Mouse (Mus musculus) thymus, postnatal 25 days (tissue): Measurements from ENCODE around the gene L3mbtl1.
A peak's percentile ranks its signal among the peaks of the same experiment; 100 is the strongest.
"Not testable (repeated sequence)": the region's sequence is repeated elsewhere in the genome, so short reads cannot be mapped to it uniquely, and the experiment has no call there.

Experiments used
- DNase-seq: peaks from one replicate; pipeline ENCODE4 v3.0.0; 2022

The L3mbtl1 gene

DNA sequence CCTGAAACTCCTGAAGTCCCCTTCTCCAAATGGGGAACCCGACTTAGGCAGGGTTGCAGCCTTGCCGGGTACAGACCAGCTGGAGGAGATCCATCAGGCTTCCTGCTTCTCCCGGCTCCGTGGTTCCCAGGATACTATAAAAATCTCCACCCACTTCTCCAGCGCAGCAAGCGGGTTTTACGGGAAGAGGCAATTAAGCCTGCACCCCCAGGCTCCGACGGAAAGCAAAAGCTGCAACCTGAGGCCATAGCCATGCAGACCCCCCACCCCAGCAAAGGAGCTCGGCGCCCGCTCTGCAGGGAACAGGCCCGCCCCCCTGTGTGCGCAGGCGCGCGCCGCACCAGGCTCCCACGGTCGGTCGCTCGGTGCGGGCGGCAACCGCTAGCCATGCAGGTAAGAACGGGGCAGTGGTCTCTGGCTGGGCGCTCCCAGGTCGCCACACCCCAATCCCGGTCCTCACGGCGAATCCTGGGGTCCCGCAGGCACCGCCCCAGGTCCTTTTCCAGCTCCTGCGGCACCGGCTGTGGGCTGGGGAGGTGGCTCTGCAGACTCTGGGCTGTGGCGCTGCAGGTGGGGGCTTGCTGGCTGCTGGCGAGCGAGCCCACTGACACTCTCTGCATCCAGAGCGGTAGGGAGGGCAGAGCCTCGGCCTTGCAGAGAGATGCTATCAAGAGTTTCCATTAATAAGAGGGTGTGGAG, at the start of gene L3mbtl1:
Gene L3mbtl1, plus strand, starts transcription at position 325 of the 699 bp plus-strand sequence.
- DNase-seq = no peak

DNA sequence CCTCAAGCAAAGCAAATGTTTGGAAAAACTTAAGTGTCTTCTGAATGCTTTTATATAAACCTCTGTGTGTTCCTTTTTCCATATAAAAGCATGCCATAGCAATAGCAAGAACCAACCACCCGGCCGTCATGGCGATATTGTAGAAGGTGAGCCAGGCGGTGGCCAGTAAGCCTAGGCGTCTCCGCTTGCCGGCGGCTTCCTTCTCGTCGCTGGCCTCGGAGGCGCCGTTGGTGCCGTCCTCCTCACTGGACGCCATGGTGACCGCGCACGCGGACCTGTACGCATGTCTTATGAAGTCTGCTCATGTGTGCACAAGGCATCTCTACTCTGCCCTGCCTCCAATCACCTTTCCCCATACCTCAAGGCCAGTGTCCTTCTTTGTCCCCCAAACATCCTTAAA, 44.0 kb upstream of the L3mbtl1 start:
- not testable (repeated sequence) for DNase-seq

- DNase-seq = no peak
These were observed 43.2 kb upstream of the L3mbtl1 start for GRCm38 (mm10) chr2:162899880-162900589.

DNA sequence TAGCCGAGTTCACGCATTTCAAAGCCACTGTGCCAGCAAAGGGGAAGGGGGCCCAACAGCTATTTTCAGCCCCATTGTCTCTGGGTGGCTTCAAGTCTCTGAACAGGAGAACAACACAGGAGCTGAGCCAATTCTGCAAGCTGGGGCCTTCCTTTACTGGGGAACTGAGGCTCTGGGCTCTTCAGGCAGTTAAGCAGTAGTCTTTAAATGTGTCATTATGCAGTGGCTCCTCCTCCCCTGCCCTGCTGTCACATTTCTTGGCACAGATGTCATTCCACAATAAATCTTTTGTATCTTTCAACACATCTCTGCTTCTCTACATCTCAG, 42.7 kb upstream of the L3mbtl1 start:
- DNase-seq = no peak

- no peak for DNase-seq
These were observed 37.4 kb upstream of the L3mbtl1 start for GRCm38 (mm10) chr2:162905902-162906301.

DNA sequence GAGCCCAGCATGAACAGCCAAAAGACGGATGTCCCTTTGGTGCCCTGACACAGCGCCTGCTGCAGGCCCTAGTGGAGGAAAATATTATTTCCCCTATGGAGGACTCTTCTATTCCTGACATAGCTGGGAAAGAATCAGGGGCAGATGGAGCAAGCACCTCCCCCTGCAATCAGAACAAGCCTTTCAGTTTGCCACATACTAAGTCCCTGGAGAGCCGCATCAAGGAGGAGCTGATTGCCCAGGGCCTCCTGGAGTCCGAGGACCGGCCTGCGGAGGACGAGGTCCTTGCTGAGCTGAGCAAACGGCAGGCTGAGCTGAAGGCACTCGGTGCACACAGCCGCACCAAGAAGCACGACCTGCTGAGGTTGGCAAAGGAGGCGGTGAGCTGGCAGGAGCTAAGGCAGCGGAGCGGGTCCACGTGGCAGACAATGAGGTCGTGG, 35.2 kb upstream of the L3mbtl1 start:
- no peak for DNase-seq

DNA sequence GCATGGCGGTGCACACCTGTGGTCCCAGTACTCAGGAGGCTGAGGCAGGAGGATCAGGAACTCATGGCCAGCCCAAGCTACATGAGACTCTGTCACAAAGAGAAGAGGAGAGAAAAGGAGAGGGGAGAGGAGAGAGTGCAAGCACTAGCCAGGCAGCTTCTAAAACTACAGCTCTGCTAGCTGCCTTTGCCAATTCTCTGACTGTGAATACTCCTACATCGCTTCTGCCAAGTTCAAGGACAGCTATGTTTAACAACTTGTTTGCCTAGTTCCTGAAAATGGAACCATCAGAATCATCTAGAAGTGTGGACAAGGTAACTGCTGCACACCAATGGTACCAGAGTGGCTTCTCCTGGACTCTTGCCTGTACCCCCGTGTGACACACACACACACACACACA, 29.2 kb upstream of the L3mbtl1 start:
- no peak for DNase-seq

GRCm38 (mm10) chr2:162914519-162914918, 28.8 kb upstream of the L3mbtl1 start:
- no peak for DNase-seq

GRCm38 (mm10) chr2:162919926-162920325, 23.3 kb upstream of the L3mbtl1 start:
- no peak for DNase-seq

GRCm38 (mm10) chr2:162922183-162922582, 21.1 kb upstream of the L3mbtl1 start:
- peak; percentile 57 for DNase-seq

- DNase-seq = no peak
These were observed 20.4 kb upstream of the L3mbtl1 start for GRCm38 (mm10) chr2:162922834-162923233.

DNA sequence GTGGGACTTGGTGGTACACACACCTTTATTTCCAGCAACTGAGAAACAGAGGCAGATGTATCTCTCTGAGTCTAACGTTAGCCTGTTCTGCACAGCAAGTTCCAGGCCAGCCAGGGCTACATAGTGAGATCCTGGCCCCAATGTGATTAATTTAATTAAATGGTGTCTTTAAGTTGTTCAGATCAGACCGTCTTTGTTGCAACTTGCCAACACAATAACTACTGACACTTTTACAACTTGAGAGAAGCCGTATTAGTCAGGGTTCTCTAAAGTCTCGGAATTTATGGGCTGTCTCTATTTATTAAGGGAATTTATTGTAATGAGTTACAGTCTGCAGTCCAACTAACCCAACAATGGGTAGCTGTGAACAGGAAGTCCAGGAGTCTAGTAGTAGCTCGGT, 19.1 kb upstream of the L3mbtl1 start:
- no peak for DNase-seq

- DNase-seq = no peak
These were observed 15.2 kb upstream of the L3mbtl1 start for GRCm38 (mm10) chr2:162927918-162928585.

GRCm38 (mm10) chr2:162929704-162930103, 13.6 kb upstream of the L3mbtl1 start:
- DNase-seq = no peak

GRCm38 (mm10) chr2:162930516-162931122, 12.7 kb upstream of the L3mbtl1 start:
- peak; percentile 42 for DNase-seq

- peak; percentile 88 for DNase-seq
These were observed 12.1 kb upstream of the L3mbtl1 start, which contains the start of gene Srsf6 for GRCm38 (mm10) chr2:162931123-162931673. Gene Srsf6 (plus strand): TSS chr2:162931528.

DNA sequence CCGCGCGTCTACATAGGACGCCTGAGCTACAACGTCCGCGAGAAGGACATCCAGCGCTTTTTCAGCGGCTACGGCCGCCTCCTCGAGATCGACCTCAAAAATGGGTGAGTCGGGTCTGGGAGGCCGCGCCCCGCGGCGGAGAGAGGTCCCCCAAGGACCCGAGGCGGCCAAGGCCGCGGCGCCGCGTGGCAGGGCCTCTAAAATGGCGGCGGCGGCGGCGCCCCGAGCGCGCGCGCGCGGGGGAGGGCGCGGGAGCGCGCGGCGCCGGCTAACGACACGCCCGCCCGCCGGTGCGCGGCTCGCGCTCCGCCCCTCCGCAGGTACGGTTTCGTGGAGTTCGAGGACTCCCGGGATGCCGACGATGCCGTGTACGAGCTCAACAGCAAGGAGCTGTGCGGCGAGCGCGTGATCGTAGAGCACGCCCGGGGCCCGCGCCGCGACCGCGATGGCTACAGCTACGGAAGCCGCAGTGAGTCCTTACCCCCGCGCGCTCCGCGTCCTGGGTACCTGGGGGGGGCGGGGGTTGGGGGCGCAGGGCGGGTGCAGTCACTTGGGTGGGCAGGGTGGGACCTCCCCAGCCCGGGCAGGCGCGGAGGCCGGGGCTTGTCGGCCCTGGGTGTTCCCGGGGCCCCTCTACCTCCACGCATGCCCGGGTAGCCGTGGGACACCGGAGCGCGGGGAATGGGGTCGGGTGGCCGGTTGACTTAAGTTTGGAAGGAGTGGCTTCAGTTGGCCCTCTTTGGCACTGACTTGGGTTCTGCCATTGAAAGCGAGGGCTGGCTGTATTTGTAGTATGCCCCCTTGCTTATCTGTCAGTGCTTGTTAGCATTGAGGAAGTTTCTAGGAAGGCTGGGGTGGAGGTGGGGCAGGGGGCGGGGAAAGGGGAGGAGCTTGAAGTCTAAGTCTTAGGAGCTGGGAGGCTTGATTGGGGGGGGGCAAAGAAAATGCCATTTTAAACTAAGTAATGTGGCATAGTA, 11.3 kb upstream of the L3mbtl1 start:
- peak; percentile 69 for DNase-seq

GRCm38 (mm10) chr2:162932706-162933105, 10.6 kb upstream of the L3mbtl1 start:
- DNase-seq = no peak

- DNase-seq = no peak
These were observed 8.9 kb upstream of the L3mbtl1 start for GRCm38 (mm10) chr2:162934421-162934820.

GRCm38 (mm10) chr2:162935700-162936099, 7.6 kb upstream of the L3mbtl1 start:
- DNase-seq = no peak

GRCm38 (mm10) chr2:162939562-162939961, 3.7 kb upstream of the L3mbtl1 start:
- DNase-seq = no peak

DNA sequence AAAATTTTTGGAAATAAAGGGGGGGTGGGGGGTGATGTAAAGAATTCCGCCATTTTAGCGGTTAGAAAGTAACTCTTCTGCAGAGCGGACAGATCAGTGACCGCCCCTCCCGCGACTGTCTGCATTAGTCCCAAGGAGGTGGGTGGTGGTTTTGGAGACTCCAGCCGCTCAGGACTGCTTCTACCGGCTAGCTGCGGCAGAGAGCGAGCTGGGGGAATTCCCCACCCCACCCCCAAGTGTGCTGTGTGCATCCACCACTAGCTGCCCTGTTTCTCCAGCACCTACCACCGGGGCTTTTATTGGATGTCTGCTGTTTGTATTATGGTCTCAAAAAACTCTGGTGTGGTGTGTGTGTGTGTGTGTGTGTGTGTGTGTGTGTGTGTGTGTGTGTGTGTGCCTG, 659 bp downstream of the L3mbtl1 start:
- DNase-seq = no peak
